Mouse (Mus musculus) frontal cortex, postnatal 25 days (tissue): Measurements from ENCODE around the gene Gm38655.
"Not testable (repeated sequence)": the region's sequence is repeated elsewhere in the genome, so short reads cannot be mapped to it uniquely, and the experiment has no call there.

Experiments
- DNase-seq, 2 experiments: peaks; one replicate each; pipeline ENCODE4 v3.0.0; 2022; ENCODE audit warnings: low spot score in 2 of 2

Gene Gm38655

DNA sequence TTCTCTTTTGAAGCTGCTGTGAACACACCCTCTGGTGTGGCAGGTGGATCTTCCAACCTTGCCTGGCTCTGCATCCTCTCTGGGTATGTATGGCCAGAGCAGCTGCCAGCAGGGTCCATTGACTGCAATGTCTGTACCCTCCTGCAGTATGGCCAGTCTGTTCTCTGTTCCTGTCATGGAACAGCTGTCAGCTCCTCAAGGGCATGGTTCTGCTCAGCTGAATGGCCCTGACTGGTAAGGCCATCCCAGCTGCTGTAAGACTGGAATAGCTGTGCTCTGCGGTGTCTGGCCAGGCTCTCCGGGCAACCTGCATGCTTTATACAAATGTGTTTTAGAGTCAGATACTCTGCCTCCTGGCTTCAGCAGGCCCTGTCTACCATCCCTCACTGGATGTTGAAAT, 5.6 kb downstream of the Gm38655 start:
- DNase-seq, result no peak

DNA sequence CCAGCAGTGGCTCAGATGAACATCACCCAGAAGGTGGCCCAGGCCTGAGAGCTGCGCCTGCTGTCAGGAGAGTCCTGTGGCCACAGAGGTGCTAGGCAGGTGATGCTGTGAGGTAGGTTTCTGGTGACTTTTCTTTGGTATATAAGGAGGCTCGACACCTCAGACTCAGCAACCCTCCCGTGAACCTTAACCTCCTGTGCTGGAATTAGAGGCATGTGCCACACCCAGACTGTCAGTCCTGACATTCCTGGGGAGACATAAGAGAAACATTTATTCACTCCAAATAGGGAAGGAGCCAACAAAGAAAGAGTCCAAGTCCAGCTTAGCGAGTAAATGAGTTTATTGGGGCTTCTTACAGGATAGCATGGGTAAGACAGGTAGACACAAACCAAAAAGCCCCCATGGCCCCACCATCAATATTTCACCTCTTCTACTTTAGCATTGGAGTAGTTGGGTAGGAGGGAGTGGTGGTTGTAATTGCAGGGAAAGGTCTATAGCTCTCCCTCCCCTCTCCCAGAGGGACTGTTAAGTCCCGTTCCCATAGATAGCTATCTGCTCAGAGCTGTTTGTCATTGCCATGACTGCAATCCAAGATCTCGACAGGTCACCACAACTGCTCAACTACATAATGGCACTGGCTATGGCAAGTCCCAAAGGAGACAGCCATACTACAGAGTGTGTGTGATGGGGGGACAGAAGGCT, 9.2 kb downstream of the Gm38655 start:
- DNase-seq, result no peak

DNA sequence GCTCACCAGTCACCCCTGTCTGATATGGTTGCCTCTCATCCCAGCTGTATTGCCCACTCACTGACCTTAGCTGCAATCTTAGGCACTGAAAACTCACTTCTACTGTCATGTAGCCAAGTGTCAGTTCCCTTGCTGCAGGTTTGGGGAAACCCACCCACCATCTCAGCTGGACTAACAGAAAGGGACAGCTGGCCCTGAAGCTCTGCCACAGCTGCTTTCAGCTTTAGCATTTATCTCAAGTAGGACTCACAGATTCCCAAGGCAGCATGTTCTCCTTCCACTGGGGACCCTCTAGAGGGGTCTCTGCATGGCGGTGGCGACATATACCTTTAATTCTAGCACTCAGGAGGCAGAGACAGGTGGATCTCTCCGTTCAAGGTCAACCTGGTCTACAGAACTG, 10.5 kb downstream of the Gm38655 start:
- DNase-seq, result no peak

DNA sequence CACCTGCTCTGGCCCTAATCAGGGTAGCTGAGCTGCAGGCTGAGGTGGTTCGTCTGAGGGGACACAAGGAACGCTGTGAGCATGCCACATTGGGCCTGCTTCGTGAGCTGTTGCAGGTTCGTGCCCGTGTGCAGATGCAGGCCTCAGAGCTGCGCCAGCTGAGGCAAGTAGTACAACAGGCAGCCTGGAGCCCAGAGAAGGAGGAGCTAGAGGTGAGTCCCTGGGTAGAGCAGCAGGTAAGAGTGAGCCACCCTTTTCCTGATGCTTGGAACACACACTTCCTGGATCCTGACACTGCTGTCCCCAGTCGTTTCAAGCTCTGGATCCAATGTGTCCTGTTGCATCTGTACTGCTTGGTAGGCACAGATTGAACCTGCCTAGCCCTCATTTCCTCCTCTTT, 11.9 kb downstream of the Gm38655 start:
- DNase-seq, result no peak

DNA sequence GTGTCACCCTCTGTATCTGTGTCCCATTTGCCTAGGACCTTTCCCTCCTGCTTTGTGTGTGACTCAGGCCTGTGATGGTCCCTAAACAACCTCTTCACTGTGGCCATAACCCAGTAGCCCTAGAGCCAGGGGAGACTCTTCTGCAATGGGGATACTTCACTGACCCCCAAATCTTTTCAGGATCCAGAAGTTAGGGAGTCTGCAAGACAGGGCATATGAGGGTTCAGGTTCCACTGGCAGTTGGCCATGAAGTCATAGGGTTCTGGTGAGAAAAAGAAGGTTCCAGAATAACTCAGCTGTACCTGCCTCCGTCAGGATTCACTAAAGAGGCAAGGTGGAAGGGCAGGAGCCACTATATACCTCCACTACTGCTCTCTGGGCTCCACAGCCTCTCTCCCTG, 13.1 kb downstream of the Gm38655 start, which contains the start of gene Ccdc154:
Gene Ccdc154, plus strand, starts transcription at position 301 of the 400 bp plus-strand sequence.
- DNase-seq, result no peak

DNA sequence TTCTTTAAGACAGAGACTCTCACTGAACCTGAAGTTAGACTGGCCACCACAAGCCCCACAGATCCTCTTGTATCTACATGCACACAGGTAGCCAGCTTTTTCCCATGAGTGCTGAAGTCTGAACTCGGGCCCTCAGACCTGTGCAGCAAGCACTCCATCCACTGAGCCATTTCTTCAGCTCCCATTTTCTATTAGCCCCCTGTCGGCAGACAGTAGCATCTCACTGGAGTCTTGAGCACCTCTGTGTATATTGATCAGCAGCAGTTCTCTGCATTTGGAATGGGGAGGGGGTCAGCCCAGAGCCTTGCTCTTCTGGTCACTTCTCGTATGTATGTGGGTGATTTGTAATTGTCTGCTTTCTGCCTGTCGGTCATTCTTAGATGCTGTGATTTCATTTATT, 35.3 kb downstream of the Gm38655 start:
- no peak for DNase-seq

DNA sequence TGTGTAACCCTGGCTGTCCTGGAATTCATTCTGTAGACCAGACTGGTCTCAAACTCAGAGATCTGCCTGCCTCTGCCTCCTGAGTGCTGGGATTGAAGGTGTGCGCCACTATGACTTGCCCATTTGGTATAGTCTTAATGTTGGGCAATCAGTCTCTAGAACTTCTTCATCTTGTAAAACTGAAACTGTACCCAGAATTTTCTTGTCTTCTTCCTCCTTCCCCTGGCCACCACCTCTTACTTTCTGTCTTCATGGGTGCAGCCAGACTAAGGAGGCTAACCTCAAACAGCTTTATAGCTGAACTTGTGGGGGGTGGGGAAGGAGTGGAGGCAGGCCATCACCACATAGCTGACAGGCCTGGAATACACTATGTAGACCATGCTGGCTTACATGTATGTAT, 36.5 kb downstream of the Gm38655 start:
- DNase-seq, result no peak

DNA sequence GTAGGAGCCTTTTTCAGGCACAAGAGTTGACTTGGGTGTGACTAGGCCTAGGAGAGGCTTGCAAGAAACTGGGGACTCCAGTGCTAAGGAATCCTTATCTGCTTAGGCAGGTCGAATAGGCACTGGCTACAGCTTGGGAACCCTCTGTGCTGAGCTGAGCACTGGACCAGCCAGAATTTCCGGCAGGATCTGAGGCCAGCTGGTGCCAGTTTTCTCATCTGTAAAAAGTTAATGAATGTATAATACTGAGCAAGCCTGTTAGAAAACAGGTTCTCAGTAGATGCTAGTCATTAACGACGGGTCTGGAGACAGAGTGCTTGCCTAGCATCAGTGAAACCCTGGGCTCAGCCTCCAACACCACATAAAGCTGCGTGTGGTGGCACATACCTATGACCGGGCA, 39.6 kb downstream of the Gm38655 start:
- DNase-seq, result no peak

DNA sequence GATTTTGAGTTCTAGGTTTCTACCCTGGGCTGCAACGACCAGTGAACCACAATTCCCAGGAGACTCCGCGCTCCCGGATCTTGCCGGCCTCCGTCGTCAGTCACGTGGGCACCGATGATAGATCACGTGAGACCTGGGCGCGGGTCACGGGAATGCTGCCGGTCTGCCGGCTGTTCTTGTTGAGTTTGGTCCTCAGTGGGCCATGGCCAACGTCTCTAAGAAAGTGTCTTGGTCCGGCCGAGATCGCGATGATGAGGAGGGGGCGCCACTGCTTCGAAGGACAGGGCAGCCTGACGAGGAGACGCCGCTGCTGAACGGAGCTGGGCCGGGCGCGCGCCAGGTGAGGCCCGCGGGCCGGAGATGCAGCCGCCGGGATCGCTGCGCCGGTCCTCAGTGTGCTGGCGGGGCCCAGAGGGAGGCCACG, 42.0 kb downstream of the Gm38655 start, which contains the start of gene Clcn7:
Gene Clcn7, plus strand, starts transcription at position 117 of the 424 bp plus-strand sequence.
- DNase-seq, result peak; percentile 92 to 94

DNA sequence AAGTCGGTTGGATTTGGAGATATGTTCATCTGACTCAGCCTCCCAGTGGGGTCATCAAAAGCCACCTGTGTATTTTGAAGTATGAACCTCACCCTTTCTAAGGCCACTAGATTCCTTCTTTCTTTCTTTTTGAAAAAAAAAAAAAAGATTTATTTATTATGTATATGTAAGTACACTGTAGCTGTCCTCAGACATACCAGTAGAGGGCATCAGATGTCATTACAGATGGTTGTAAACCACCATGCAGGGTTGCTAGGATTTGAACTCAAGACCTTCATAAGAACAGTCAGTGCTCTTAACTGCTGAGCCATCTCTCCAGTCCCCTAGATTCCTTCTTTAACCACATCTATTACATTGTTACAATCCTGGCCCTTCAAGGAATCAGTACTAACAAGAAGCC, 45.2 kb downstream of the Gm38655 start:
- no peak for DNase-seq

DNA sequence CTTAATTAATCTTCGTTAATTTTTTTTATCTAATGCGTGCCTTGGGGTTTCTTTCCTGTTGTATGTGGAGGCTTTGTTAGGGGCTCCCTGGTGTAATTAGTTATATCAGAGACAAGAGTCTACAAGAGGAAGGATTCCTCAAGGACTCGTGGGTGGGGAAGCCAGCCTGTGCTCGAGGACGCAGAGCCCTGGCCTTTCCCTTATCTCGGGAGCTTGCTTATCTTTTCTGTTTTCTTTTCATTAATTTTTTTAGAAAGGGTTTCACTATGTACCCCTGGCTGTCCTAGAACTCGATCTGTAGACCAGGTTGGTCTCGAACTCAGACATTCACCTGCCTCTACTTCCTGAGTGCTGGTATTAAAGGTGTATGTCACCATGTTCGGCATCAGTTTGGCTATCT, 47.6 kb downstream of the Gm38655 start:
- DNase-seq, result no peak

DNA sequence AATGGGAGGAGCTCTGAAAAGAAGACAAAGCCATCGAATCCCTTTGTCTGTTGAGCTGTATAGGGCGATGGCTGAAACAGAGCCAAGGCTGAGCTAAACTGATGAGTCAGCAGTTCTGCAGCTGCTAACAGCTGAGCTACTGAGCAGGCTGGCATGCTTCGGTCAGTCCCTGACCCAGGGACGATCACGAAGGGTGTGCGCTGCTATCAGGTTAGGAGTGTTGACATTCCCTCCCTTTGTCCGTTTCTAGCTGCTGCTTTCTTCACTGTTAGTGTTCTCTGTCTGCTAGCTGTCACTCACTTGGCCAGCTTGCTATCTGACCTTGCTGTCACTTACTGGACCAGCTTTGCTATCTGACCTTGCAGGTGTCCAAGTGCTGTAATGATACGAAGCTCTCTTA, 48.2 kb downstream of the Gm38655 start:
- DNase-seq, result no peak

DNA sequence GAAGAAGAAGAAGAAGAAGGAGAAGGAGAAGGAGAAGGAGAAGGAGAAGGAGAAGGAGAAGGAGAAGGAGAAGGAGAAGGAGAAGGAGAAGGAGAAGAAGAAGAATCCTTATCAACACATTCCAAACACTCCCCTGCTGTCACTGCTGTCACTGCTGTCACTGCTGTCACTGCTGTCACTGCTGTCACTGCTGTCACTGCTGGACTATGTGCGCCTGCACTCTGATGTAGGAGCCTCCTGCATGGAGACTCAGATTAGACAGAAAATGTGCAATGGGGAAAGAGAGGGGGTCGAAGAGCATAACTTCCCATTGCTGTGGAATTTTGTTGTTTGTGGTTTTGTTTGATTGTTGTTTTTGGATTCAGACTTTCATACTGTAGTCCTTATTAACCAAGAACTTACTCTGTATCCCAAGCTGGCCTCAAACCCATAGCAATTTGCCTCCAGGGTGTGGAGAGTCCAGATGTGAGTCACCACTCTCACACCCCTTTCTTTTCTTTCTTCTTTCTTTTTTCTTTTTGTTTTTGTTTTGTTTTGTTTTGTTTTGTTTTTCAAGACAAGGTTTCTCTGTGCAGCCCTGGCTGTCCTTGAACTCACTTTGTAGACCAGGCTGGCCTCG, 49.7 kb downstream of the Gm38655 start:
- DNase-seq, result not testable (repeated sequence)

DNA sequence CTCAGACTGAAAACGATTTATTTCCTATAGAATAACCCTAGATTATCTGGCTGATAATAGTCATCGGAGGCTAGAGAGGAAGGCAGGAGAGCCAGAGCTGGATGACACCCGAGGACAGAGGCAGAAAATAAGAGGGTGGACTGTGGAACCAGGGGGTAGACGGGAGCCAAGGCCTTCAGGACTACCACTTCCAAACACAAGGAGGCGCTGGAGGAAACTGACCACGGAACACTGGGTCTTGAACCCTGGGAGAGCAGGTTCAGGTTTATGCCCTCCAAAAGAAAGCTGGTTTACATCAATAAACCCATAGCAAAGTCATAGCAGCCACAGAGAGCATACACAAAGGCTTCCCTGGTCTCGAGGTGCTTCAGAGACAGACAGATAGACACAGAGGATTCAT, 51.3 kb downstream of the Gm38655 start:
- DNase-seq, result no peak
